Mouse (Mus musculus) ES-E14 (cell line): ENCODE measurements around the gene Pafah2. TPM values are rescaled to one million over a fixed set of nuclear protein-coding genes. Genes with fewer than 3 reads are reported as not detected.

Experiments
- DNase-seq: peaks from one replicate; pipeline ENCODE4 v3.0.0-alpha.2; 2013; ENCODE audit warnings: low read depth, low spot score
- H3K27ac ChIP-seq: 2 replicates; pipeline ENCODE4 v1.5.1; 2012; ENCODE audit warnings: low read depth, mild to moderate bottlenecking, low read length, moderate library complexity, mixed read lengths; ENCODE audit not compliant: poor library complexity, insufficient read depth, severe bottlenecking
- H3K36me3 ChIP-seq: 2 replicates; pipeline ENCODE4 v1.6.1; 2012; ENCODE audit warnings: mild to moderate bottlenecking, low read length, moderate library complexity, mixed read lengths; ENCODE audit not compliant: control insufficient read depth, poor library complexity, insufficient read depth, severe bottlenecking
- H3K4me1 ChIP-seq, 2 experiments: fragments of 150-350 bp in 1 of 2; sonication (generic) in 1 of 2; 2 replicates each; pipeline ENCODE4 v1.6.1; 2012; ENCODE audit warnings: low read length in 2 of 2, mild to moderate bottlenecking in 1 of 2, mixed read lengths in 1 of 2; ENCODE audit not compliant: control insufficient read depth in 2 of 2, insufficient read depth in 2 of 2, poor library complexity in 1 of 2
- H3K4me3 ChIP-seq, 2 experiments: fragments of 150-350 bp in 1 of 2; sonication (generic) in 1 of 2; 2 replicates each; pipeline ENCODE4 v1.5.1; 2012; ENCODE audit warnings: low read length in 2 of 2, low read depth in 1 of 2, mild to moderate bottlenecking in 1 of 2, mixed read lengths in 1 of 2; ENCODE audit not compliant: insufficient read depth in 1 of 2, poor library complexity in 1 of 2, severe bottlenecking in 1 of 2
- H3K9ac ChIP-seq: 2 replicates; pipeline ENCODE4 v1.6.1; 2012; ENCODE audit warnings: low read depth, mild to moderate bottlenecking, low read length, mixed read lengths; ENCODE audit not compliant: poor library complexity, insufficient read depth, severe bottlenecking
- H3K9me3 ChIP-seq: fragments of 150-350 bp; sonication (generic); 2 replicates; pipeline ENCODE4 v1.6.1; 2012; ENCODE audit warnings: low read depth, mild to moderate bottlenecking, low read length; ENCODE audit not compliant: control insufficient read depth, insufficient read depth
- CHD2 ChIP-seq: IDR thresholded peaks from 2 replicates; pipeline ENCODE4 v1.6.1; 2014; ENCODE audit warnings: mild to moderate bottlenecking, low read depth, low read length, inconsistent platforms
- HCFC1 ChIP-seq: IDR thresholded peaks from 2 replicates; pipeline ENCODE4 v1.6.1; 2012; ENCODE audit warnings: low read length, inconsistent platforms, borderline replicate concordance; ENCODE audit not compliant: insufficient read depth
- MAFK ChIP-seq: IDR thresholded peaks from 2 replicates; pipeline ENCODE4 v1.6.1; 2014; ENCODE audit warnings: mild to moderate bottlenecking, low read depth, low read length, inconsistent platforms; ENCODE audit not compliant: insufficient read depth
- ZC3H11A ChIP-seq: IDR thresholded peaks from 2 replicates; pipeline ENCODE4 v1.6.1; 2012; ENCODE audit warnings: low read depth, mild to moderate bottlenecking, inconsistent platforms, low read length, borderline replicate concordance
- ZNF384 ChIP-seq: IDR thresholded peaks from 2 replicates; pipeline ENCODE4 v1.6.1; 2012; ENCODE audit warnings: low read depth, low read length, inconsistent platforms
- in situ Hi-C, 2 experiments: fragments of 600-800 bp; cut with MboI; formaldehyde crosslinking; loops; one replicate each; pipeline ENCODE4 v1.15.1; 2025; ENCODE audit warnings: low sequenced_read_pairs in 2 of 2, inconsistent platforms in 1 of 2; ENCODE audit not compliant: unreplicated experiment in 2 of 2
- total RNA-seq: library from RNA; depleted of rRNA; stranded (reverse); fragments of 300-350 nt; gene quantifications from 2 replicates; pipeline ENCODE4 v1.2.3, GENCODE M21; 2012

Pafah2 gene
- total RNA-seq, 1 experiment = 15.8 TPM

- no peak overlapping the region for H3K9ac ChIP-seq
These were observed 43.0 kb downstream of the Pafah2 start for GRCm38 (mm10) chr4:134439119-134439518.

GRCm38 (mm10) chr4:134439919-134440318 lies 43.8 kb downstream of the Pafah2 start:
- H3K4me3 ChIP-seq = no peak overlapping the region
- H3K4me1 ChIP-seq = peaks cover 4 to 10% of the 10 kb centered on the region in 2 experiments; a peak in 3 of 4 replicates
- no peak overlapping the region for H3K9ac ChIP-seq
- no peaks in the 10 kb centered on the region for H3K9me3 ChIP-seq
- in situ Hi-C loops = no loop called here
- no peak for DNase-seq
- no peak for TF ChIP-seq ZC3H11A
- no peak for TF ChIP-seq HCFC1
- TF ChIP-seq ZNF384 = no peak
- no peak for TF ChIP-seq CHD2
- TF ChIP-seq MAFK = no peak
- H3K27ac ChIP-seq = no peak overlapping the region
- no peaks in the 10 kb centered on the region for H3K36me3 ChIP-seq

More at GRCm38 (mm10) chr4:134439119-134439518, 43.0 kb downstream of the Pafah2 start:
- no peak overlapping the region for H3K4me3 ChIP-seq
- H3K36me3 ChIP-seq = no peaks in the 10 kb centered on the region
- peaks cover 4 to 9% of the 10 kb centered on the region in 2 experiments; a peak in 2 of 4 replicates for H3K4me1 ChIP-seq
- no peaks in the 10 kb centered on the region for H3K9me3 ChIP-seq
- TF ChIP-seq CHD2 (no peak), ZNF384 (no peak), ZC3H11A (no peak), HCFC1 (no peak), MAFK (no peak)
- DNase-seq = no peak
- H3K27ac ChIP-seq = no peak overlapping the region
- in situ Hi-C loops = no loop called here

DNA sequence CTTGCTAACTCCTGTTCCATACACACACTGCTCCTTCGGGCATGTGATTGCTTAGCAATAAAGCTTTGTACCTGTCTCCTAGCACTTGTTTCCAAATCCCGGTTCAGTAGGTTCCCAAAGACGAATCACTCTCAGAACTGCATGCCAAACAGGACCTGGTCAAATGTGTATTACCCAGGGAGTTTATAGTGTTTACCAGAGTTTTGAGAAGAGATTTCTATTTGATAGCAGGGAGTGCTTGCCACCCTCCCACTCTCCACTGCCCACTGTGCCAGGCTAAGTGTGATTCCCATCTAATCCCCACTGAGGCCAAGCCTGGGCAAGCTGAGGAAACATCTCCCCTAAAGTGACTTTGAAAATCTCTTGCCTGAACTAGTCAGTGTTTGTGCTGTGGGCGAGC lies 46.1 kb downstream of the Pafah2 start:
- H3K4me3 ChIP-seq = no peak overlapping the region
- no peaks in the 10 kb centered on the region for H3K9me3 ChIP-seq
- TF ChIP-seq MAFK (no peak), ZNF384 (no peak), ZC3H11A (no peak), HCFC1 (no peak), CHD2 (no peak)
- no peak for DNase-seq
- H3K4me1 ChIP-seq = peaks cover 7 to 20% of the 10 kb centered on the region in 2 experiments; a peak in 2 of 4 replicates
- in situ Hi-C loops = no loop called here
- H3K36me3 ChIP-seq = no peaks in the 10 kb centered on the region
- H3K27ac ChIP-seq = no peak overlapping the region
- no peak overlapping the region for H3K9ac ChIP-seq

GRCm38 (mm10) chr4:134443589-134443988 lies 47.5 kb downstream of the Pafah2 start:
- H3K36me3 ChIP-seq = no peaks in the 10 kb centered on the region
- no peak for DNase-seq
- peaks cover 7 to 24% of the 10 kb centered on the region in 2 experiments; a peak in 3 of 4 replicates for H3K4me1 ChIP-seq
- TF ChIP-seq ZNF384 (no peak), MAFK (no peak), ZC3H11A (no peak), HCFC1 (no peak), CHD2 (no peak)
- H3K27ac ChIP-seq = no peak overlapping the region
- H3K4me3 ChIP-seq = no peak overlapping the region
- H3K9ac ChIP-seq = no peak overlapping the region
- no peaks in the 10 kb centered on the region for H3K9me3 ChIP-seq
- in situ Hi-C loops = no loop called here

DNA sequence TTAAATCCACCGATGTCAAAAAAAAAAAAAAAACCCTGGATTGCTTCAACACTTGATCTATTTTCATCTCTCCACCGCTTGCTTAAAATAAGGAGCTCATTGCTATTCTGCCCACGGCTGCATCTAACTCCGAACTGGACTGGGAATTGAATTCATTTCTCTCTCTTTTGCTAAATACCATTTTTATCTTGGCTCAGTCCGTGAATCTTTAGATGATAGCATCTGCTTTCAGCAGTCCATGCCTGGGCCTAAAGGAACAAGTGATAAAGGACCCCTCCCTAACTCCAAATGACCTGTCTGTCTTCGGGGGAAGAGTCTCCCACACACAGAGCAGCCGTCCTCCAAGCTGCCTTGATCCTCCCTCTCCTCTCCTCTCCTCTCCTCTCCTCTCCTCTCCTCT lies 48.8 kb downstream of the Pafah2 start:
- H3K4me3 ChIP-seq = no peak overlapping the region
- no peak overlapping the region for H3K27ac ChIP-seq
- in situ Hi-C loops = no loop called here
- no peaks in the 10 kb centered on the region for H3K36me3 ChIP-seq
- no peak for TF ChIP-seq HCFC1
- TF ChIP-seq ZC3H11A = no peak
- no peak for TF ChIP-seq MAFK
- no peak for TF ChIP-seq ZNF384
- no peak for TF ChIP-seq CHD2
- no peak overlapping the region for H3K9ac ChIP-seq
- no peak for DNase-seq
- H3K9me3 ChIP-seq = no peaks in the 10 kb centered on the region
- peaks cover 7 to 29% of the 10 kb centered on the region in 2 experiments; a peak in 3 of 4 replicates for H3K4me1 ChIP-seq
